Mouse (Mus musculus) gonadal fat pad, adult 2 months (tissue): ENCODE measurements around the gene Ciapin1. TPM values are rescaled to one million over a fixed set of nuclear protein-coding genes. Genes with fewer than 3 reads are reported as not detected.
"Not testable (repeated sequence)": the region's sequence is repeated elsewhere in the genome, so short reads cannot be mapped to it uniquely, and the experiment has no call there.

Source experiments
- DNase-seq: peaks from one replicate; pipeline ENCODE4 v3.0.0-alpha.2; 2012; ENCODE audit warnings: low read depth
- polyA plus RNA-seq: library from polyadenylated mRNA; depleted of rRNA; stranded (reverse); fragments of >200 nt; gene quantifications from 2 replicates; pipeline ENCODE4 v1.2.3, GENCODE M21; 2012

The Ciapin1 gene
- polyA plus RNA-seq, 1 experiment: 26.9 TPM

DNA sequence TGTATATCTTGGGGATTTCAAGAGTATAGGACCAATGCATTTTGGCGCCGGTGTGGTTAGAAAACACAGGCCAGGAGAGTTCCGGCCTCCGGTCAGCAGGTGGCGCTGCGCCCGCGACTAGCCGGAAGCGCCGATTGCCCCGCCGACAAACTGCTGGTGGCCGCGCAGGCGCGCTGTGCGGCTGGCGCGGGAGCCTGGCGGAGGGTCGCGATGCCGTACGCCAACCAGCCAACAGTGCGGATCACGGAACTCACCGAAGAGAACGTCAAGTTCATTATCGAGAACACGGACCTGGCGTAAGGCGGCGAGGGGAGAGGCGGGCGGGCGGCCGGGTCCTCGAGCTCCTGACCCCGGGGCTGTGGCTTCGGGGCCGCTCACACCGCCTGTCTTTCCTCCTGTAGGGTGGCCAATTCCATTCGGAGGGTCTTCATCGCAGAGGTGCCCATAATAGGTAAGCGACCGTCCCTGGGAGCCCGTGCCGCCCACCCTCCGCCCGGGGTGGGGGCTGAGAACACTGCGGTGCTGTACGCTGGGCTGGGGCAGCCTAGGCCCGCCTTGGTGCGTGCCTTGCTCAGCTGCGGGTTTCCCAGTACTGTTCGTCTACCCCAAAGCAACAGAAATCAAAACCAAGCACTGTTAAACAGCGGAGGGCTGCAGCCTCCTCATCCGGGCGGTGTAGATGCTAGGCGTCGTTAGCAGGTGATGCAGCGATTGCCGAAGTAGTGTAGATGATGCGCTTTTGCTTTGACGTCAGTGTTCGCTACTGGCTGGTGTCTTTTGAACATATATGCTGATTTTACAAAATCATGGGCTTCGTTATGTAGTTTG is 19.4 kb upstream of the Ciapin1 start, which contains the start of gene Polr2c:
Polr2c (plus strand) TSS at position 105 of the 828 bp plus-strand sequence.
- DNase-seq: no peak

DNA sequence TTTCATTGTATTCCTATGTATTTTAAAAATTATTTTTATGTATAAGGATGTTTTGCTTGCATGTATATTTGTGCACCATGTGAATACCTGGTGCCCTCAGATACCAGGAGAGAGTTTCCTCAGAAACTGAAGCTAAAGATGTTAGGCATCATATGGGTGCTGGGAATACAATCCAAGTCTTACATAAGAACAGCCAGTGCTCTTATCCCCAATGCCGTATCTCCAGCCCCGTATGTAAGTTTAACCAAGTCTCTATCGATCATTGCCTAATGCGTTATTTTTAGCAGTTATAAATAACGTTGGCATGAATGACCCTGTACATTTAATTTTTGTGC is 18.8 kb upstream of the Ciapin1 start:
- DNase-seq: no peak

DNA sequence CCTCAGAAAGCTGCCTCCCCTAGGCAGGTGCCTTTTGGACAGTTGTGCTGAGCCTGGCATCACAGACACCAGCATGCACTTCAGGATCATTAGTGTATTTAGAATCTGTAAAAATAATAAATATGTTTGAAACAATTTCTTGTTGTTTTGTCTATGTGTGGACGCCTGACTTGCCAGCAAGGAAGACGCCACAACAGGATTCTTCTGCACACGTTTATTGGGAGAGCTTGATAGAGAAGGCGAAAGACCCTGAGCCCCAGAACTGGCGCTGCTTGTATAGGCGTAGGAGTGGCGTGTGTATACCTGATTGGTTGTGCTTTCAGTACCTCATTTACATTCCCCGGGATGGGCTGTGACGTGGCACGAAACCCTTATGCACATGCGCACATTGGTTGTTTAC is 16.6 kb upstream of the Ciapin1 start:
- not testable (repeated sequence) for DNase-seq

DNA sequence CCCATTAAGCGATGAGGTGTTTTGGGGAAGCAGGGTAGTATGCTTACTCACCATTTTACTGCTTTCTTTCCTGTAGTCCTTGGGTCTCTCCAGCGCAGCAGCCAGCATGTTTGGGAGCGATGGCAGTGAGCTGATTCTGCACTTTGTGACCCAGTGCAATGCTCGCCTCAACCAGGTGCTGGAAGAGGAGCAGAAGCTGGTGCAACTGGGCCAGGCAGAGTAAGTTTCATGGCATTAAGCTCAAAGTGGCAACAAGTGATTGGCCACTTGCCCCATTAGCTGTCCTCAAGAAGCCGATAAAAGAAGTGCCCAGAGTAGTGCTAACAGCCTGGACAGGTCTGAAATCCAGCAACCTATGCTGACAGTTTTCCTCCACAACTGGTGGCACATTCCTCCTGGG is 11.9 kb upstream of the Ciapin1 start:
- no peak for DNase-seq

DNA sequence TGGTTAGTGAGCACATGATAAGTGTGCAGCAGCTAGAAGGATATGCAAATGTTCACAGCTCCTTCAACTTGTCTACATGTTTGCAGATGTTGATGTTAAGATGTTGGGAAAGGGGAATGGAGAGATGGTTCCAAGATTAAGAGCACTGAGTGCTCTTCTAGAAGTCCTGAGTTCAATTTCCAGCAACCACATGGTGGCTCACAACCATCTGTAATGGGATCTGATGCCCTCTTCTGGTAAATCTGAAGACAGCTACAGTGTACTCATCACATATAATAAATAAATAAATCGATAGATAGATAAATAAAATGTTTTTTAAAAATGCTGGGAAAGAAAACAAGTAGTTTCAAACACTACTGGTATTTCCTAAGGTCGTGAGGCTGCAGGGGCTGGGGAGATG is 3.0 kb upstream of the Ciapin1 start:
- DNase-seq: no peak

DNA sequence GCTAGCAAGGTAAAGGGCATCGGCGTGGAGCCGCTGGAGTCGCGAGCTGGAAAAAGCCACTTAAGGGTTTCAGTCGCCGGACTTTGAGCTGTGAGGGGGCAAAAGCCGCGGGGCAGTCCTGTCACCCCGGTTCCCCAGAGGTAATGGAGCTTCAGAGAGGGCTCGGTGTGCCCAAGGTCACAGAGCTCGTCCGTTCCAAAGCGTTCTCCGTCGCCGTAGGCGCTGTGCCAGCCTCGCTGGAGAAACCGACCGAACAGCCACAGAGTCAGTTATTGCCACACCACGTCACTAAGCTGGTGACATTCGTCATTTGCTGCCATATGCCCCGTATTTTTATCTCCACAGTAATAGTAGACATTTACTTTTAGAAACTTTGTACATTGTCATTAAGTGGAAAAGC is 442 bp upstream of the Ciapin1 start:
- DNase-seq: no peak

DNA sequence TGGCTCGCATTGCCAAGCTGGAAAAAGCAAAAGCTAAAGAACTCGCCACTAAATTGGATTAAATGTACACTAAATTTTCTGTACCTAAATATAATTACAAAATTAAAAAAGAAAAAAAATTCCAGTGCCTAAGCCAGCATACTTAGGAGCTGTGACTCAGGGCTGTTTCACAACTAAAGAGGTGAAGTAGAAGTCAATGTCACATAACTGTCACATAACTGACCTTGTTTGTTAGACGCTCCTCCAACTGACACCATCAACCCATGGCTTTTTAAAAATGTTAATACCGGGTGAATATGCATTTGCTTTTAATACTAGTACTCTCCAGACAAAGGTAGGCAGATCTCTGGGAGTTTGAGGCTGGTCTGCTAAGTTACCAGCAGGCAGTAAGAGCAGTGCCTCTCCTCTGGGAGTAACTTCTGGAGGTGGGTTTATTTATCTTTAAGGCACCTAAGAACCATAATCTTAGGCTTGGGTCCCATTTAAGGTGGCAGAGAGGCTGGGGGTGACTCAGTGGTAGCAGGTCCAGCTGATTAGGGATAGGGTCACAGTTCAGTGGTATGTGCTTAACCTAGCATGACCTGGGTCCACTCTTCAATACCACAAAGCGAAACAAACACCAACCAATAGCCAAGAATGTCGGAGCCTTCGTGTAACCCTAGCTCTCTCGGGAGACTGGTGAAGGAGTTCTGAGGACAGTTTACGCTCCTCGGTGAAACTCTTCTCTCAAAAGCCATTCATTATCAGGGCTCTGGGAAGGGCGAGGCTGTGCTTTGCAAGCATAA is 1.5 kb downstream of the Ciapin1 start:
- DNase-seq: no peak

DNA sequence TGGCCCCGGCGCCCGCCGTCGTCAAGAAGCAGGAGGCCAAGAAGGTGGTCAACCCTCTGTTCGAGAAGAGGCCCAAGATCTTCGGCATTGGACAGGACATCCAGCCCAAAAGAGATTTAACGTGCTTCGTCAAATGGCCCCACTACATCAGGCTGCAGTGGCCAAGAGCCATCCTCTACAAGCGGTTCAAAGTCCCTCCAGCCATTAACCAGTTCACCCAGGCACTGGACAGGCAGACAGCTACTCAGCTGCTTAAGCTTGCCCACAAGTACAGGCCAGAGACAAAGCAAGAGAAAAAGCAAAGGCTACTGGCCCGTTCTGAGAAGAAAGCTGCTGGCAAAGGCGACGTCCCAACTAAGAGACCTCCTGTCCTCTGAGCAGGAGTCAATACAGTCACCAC is 2.4 kb downstream of the Ciapin1 start:
- DNase-seq: not testable (repeated sequence)

DNA sequence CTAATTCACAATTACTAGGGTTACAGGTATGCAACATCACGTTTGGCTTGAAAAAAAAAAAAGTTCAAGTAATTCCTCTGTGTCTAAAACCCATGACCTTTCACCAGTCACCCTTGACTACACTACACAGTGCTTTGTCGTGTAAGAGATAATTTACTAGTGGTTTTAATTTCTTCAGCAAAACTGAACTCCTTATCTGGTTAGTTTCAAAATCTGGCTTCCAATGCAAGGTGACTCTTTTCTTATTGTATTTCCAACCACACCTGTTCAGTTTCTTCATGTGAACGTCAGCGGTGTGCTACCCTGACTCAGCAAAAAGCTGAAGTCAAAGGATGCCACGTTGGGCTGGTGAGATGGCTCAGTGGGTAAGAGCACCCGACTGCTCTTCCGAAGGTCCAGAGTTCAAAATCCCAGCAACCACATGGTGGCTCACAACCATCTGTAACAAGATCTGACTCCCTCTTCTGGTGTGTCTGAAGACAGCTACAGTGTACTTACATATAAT is 4.2 kb downstream of the Ciapin1 start:
- DNase-seq: not testable (repeated sequence)

DNA sequence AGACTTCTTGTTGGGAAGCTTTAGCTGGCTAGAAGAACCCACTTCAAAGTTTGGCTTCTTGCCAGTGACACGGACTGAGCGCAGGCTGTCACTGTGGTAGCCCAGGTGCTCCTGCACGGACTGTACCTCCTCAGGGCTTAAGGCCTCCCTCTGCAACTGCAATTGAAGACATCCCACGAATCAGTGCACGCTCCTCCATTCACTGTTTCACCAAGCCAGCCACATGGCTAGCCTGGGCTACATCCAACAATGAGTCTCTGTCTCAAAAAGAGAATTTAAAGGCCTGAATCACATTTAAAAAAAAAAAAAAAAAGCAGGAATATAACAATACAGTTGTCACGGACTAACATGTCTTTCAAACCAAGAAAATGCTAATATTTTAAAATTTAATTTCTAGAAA is 9.9 kb downstream of the Ciapin1 start:
- no peak for DNase-seq

DNA sequence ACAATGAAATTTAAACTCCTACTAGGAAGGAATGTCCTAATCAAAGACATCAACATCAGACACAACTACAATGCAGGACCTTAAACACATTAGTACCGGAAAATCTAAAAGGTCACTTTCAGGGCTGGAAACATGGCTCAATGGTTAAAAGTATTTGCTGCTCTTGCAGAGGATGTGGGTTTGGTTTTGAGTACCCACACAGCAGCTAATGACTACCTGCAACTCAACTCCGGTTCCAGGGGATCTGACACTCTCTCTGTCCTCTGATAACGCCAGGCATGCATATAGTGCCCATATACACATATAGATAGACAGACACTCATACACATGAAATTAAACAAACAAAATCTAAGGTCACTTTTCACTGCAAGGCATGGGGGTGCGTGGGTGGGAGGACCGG is 11.9 kb downstream of the Ciapin1 start:
- DNase-seq: no peak

DNA sequence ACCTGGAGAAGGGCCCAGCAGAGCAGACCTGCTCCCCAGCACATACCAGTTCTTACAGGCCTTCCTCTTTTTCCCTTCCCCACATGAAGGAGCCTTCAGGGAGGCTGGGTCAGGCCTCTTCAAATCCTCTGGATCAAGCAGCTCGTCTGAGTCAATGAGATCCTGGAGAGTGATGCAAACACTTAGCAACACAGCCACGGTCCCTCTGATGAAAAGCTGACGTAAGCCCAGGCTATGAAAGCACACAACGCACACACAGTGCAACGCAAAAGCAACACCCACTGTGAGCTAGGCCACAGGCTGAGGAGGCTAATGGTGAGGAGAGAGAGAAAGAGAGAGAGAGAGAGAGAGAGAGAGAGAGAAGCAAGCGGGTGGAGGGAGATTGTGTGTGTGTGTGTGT is 13.0 kb downstream of the Ciapin1 start:
- no peak for DNase-seq

DNA sequence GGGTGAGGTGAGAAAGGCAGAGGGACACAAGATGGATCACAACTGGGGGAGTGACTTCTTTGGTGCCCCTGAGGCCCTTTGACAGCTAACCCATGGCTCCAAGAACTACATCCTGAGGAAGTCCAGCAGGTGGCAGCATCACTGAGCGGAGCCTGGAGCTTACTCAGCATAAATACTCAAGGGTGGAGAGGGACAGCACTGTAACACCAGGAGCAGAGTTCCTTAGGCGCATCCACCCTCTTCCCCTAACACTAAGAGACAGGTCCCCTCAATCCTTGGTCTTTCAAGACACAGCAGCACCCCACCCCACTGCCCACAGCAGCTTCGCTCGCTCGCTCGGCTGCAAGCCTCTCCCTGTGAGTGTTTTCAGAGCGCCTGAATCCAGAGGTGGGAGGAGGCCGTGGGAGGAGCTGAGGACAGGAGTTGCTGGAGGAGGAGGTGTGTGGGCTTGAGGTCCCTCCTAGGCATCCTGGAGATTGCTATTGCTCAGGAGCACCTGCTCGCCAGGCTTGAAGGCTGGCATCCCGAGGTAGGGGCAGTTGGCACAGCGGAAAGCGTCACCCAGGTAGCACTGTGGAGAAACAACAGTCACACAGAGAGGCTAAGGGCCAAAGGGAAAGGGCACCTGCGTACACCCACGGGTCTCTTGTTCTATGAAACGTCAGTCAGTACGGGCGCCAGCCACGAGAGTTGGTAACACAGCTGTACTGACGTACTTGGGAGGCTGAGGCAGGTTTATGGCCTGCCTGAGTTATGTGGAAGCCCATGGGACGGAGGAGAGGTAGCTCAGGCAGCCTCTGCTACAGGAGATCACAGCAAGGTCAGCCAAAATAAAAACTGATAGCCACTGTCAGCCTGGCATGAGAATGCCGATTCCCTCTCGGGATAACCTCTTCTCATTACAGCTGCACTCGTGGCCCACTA is 15.3 kb downstream of the Ciapin1 start:
- no peak for DNase-seq

DNA sequence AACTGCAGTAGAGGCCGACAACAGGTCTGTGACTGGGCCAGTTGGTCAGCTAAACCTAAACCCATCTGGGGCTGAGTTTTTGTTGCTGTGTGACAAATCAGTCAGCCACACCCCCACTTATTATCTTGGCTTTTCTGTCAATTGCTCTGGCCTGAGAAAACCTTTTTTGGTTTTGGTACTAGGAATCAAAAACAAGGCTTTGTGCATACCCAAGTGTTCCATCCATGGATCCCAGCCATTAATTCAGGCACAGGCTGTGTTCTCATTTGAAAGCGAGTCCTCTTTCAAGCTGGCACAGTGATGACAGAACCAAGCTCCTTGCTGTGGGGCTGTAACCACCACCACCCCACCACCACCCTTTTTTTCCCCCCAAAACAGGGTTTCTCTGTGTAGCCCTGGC is 16.8 kb downstream of the Ciapin1 start:
- no peak for DNase-seq

DNA sequence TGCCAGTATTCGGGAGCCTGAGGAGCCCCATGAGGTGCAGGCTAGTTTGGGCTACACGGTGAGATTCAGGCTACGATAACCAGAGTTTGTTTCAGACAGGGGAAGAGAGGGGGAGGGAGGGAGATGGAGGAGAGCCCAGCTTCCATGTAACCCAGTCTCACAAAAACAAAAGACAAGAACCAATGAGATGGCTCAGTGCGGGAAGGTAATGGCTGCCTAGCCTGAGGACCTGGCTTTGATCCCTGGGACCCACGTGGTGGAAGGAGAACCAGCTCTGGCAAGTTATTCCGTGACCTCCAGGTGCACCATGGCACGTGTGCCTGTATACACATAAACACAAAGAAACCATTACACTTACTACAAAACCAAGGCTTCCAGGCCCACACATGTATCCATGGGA is 17.6 kb downstream of the Ciapin1 start:
- no peak for DNase-seq

DNA sequence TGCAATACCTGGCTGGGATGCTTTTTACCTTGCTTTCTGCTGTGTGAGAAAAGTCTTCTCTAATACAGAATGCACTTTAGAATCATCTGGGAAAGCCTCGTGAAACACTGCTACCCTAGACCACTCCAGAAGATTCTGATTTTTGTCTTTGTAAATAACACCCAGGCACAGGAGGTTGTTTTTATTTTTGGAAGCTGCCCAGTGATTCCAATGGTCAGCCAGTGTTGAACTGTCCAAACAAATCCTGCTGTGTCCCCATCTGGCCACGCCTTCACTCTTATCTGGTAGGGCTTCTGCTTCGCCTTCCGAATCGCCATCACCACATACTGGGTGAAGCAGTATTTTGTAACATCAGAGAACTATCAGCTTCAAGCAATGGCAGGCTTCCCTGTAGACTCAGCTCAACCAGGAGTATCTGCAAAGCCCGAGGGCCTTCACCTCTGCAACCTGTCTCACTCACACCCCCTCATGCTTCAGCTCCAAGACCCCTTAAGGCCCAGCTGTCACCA is 18.4 kb downstream of the Ciapin1 start:
- no peak for DNase-seq

DNA sequence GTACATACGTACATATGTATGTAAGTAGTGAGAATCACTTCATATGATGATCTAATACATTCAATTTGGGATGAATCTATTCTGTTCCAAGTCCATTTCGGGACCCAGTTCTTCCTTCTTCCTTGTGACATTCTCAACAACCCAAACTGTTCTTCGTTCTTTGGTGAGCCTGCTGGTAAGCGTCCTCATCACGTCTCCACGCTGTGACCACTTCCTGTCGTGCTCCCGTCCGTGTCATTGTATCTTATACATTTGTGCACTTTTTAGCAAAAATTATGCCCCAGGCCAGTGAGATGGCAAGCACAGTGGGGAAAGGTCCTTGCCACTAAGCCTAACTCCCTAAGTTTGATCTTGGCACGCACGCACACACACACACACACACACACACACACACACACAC is 20.2 kb downstream of the Ciapin1 start:
- DNase-seq: no peak

DNA sequence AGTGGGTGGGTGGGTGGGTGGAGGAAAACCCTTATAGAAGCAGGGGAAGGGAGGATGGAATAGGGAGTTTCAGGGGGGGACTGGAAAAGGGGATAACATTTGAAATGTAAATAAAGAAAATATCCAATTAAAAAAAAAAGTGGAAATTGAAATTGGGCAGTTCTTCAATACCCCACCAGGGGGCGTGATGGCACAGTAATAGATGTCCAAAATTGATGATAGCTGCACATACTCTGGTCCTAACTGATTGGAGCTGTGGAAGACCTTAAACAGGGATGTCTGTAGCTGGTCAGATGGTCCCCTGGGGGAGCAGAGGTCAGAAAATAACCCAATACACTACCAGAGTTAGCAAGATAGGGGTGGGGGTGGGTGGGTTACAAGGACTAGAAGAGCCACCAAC is 23.6 kb downstream of the Ciapin1 start:
- DNase-seq: no peak

DNA sequence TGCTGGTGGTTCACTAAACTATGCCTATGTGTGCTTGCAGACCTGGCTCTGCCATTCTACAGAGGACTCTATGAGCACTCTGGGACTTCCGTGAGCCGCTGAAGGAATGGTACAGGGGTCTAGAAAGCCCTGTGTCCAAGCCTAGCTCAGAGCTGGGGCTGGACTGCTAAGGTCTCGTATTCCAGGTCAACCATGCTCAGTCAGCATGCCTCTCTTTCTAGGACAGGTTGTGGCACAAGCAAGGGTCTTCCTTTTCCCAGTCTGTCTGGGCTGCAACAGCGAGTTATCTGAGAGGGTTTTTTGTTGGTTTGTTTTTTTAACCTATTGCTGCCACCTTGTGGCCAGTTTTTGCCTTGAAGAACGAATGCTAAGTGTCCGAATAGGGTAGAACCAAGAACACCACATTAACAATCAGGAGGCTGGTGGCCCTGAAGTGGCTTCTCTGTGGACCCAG is 25.5 kb downstream of the Ciapin1 start:
- no peak for DNase-seq

DNA sequence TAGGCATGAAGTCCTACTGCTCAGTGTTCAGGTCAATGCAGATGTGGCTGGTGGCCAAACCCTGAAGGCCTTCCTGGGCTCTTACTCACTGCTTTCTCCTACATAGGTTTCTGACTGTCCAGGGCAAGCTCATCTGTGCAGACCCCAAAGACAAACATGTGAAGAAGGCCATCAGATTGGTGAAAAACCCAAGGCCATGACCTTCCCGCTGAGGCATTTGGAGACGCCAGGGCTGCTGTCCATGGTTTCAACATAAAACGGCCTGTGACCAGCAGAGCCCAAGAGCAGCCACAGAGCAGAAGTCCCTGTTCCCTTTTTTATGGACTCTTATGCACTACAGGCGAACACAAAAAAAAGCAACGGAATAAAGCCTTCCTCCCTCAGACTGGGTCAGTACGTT is 26.5 kb downstream of the Ciapin1 start:
- no peak for DNase-seq

DNA sequence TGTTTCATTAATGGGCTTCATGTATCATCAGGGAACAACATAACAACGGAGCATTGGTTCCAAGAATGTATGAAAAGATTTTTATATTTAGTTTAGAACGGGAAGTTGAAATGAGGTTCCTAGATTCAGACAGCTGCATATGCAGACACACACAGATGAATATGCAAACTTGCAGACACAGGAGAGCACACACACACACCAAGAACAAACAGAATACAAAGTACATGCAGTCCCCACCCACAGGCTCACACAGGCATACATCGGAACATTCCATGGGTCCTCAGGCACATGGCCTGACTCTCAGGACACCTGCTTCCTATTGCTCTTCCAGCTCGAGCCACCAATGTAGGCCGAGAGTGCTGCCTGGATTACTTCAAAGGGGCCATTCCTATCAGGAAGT is 27.3 kb downstream of the Ciapin1 start:
- no peak for DNase-seq

DNA sequence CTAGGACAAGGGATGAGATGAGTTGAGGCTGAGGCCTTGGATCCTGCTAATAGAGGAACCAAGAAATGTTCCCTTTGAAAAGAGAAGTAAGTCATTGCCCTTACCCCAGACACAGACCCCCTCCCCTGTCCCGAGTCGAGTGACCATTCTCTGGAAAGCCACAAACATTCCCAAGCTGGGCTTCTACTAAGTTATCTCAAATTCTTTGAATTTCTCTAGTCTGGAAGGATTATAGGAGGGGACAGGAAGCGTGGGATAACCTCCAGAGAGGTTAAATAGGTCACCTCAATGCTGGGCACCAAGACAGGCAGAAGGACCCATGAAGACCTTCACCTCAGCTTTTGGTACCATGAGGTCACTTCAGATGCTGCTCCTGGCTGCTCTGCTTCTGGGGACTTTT is 28.0 kb downstream of the Ciapin1 start, which contains the start of gene Ccl17:
Ccl17 (plus strand) TSS at position 301 of the 400 bp plus-strand sequence.
- DNase-seq: no peak
